Mouse (Mus musculus): ENCODE measurements around the gene Rimbp2. TPM values are rescaled to one million over a fixed set of nuclear protein-coding genes. Genes with fewer than 3 reads are reported as not detected.

Rimbp2 gene
- total and polyA plus RNA-seq, 2 experiments: not detected

DNA sequence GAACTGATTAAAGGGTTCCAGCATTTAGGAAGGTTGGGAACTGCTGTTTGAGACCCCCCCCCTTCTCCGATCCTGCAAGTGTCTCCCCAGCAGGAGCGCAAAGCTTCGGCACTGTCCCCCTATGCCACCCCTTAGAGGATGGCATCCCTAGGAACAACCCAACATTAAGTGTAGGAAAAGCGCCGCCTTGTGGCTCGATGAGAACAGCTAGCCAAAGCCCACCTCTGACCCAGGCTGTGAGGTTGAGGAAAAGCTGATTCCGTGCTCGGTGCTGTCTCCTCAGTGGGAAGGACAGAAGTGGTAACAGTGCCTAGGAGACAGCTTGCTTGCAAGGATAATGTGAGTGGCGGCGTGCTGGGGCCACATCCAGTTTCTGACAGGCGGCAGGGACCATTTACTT is 140.2 kb downstream of the Rimbp2 start:
- 26% methylated on average over 11 of the region's 11 CpGs for WGBS
- TF ChIP-seq CTCF (IDR thresholded peaks at IDR 0.05; ENCODE audit: low read depth, low read length): no peak
- no peak for TF ChIP-seq POLR2A (IDR thresholded peaks at IDR 0.05; ENCODE audit: extremely low read depth, insufficient read depth, low read length)
- Histone ChIP-seq H3K27me3 (ENCODE audit: control insufficient read depth, insufficient read depth, low read length) (no peaks in the 10 kb centered on the region), H3K79me2 (ENCODE audit: control insufficient read depth, insufficient read depth, low read length) (no peaks in the 10 kb centered on the region), H3K36me3 (ENCODE audit: control insufficient read depth, insufficient read depth, low read length) (no peaks in the 10 kb centered on the region), H3K4me1 (ENCODE audit: control insufficient read depth, insufficient read depth, low read length) (no peaks in the 10 kb centered on the region), H3K9ac (ENCODE audit: low read depth, low read length) (no peak overlapping the region), H3K27ac (replicated peaks; ENCODE audit: insufficient read depth, low read depth, low read length) (no peak overlapping the region), H3K4me3 (ENCODE audit: insufficient read depth, low read depth, low read length) (no peak overlapping the region)
- DNase-seq (ENCODE audit: extremely low read depth, low read depth, low spot score): no peak

DNA sequence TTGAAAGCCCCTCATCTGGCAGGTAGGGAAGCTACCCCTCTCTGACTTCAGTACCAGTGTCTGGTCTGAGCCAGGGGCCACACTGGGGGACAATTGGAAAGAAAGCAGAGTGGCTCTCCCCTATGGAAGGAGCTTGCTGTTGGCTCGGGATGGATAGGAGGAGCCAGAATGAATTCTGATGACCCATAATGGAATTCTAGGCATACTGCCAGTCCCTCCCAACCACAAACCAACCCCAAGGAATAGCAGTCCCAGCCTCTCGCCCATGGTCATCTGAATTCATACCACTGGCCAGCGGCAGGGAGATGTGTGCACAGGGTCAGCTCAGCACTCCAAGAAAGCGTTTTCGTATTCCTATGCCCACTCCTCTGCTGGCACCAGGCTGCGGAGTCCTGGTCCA is 141.9 kb downstream of the Rimbp2 start:
- no peaks in the 10 kb centered on the region for H3K79me2 ChIP-seq (ENCODE audit: control insufficient read depth, insufficient read depth, low read length)
- no peak overlapping the region for H3K27ac ChIP-seq (replicated peaks; ENCODE audit: insufficient read depth, low read depth, low read length)
- no peaks in the 10 kb centered on the region for H3K27me3 ChIP-seq (ENCODE audit: control insufficient read depth, insufficient read depth, low read length)
- TF ChIP-seq POLR2A (IDR thresholded peaks at IDR 0.05; ENCODE audit: extremely low read depth, insufficient read depth, low read length) (no peak), CTCF (IDR thresholded peaks at IDR 0.05; ENCODE audit: low read depth, low read length) (no peak)
- no peaks in the 10 kb centered on the region for H3K4me1 ChIP-seq (ENCODE audit: control insufficient read depth, insufficient read depth, low read length)
- WGBS: 66% methylated on average over 6 of the region's 6 CpGs
- no peaks in the 10 kb centered on the region for H3K36me3 ChIP-seq (ENCODE audit: control insufficient read depth, insufficient read depth, low read length)
- no peak for DNase-seq (ENCODE audit: extremely low read depth, low read depth, low spot score)
- no peak overlapping the region for H3K4me3 ChIP-seq (ENCODE audit: insufficient read depth, low read depth, low read length)
- no peak overlapping the region for H3K9ac ChIP-seq (ENCODE audit: low read depth, low read length)

DNA sequence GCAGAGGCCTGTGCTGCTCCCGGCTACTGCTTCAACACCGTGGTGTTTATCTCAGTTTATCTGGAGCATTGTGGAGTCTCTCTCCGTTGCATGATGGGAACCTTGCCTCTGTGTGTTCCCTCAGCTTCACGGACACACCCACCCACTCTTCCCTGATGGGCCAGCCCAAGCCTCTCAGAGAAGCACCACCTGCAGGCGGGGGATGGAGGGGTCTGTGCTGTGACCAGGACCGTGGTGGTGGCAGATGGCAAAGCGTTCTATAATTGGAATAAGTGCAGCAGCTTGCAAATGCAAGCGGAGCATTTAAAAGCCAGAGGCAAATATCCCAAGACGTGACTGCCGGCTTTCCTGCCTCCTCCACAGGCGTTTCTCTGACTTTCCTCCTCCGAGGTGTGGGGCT is 143.3 kb downstream of the Rimbp2 start:
- no peak overlapping the region for H3K27ac ChIP-seq (replicated peaks; ENCODE audit: insufficient read depth, low read depth, low read length)
- 74% methylated on average over 12 of the region's 12 CpGs for WGBS
- no peaks in the 10 kb centered on the region for H3K27me3 ChIP-seq (ENCODE audit: control insufficient read depth, insufficient read depth, low read length)
- H3K4me1 ChIP-seq (ENCODE audit: control insufficient read depth, insufficient read depth, low read length): no peaks in the 10 kb centered on the region
- no peaks in the 10 kb centered on the region for H3K36me3 ChIP-seq (ENCODE audit: control insufficient read depth, insufficient read depth, low read length)
- H3K4me3 ChIP-seq (ENCODE audit: insufficient read depth, low read depth, low read length): no peak overlapping the region
- H3K9ac ChIP-seq (ENCODE audit: low read depth, low read length): no peak overlapping the region
- no peak for DNase-seq (ENCODE audit: extremely low read depth, low read depth, low spot score)
- TF ChIP-seq POLR2A (IDR thresholded peaks at IDR 0.05; ENCODE audit: extremely low read depth, insufficient read depth, low read length): no peak
- TF ChIP-seq CTCF (IDR thresholded peaks at IDR 0.05; ENCODE audit: low read depth, low read length): no peak
- H3K79me2 ChIP-seq (ENCODE audit: control insufficient read depth, insufficient read depth, low read length): no peaks in the 10 kb centered on the region

DNA sequence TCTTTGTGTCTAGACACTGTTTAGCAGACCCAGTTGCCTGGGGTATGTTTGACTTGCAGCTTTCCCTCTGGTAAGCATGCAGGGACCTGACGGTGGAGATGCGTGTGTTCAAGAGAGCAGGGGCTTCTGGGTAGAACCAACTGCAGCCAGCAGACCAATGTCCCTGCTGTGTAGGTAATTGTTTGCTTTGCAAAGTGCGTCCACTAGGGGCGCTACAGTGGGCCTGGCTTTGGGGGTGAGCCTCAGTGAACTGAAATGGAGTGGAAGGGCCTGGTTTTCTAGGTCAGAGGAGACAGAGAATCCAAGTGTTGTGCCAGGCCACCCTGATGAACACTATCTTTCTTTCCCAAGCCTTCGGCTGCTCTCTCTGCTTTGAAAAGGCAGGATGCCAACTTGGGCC is 143.9 kb downstream of the Rimbp2 start:
- Histone ChIP-seq H3K27me3 (ENCODE audit: control insufficient read depth, insufficient read depth, low read length) (no peaks in the 10 kb centered on the region), H3K4me3 (ENCODE audit: insufficient read depth, low read depth, low read length) (no peak overlapping the region), H3K9ac (ENCODE audit: low read depth, low read length) (no peak overlapping the region), H3K36me3 (ENCODE audit: control insufficient read depth, insufficient read depth, low read length) (no peaks in the 10 kb centered on the region), H3K27ac (replicated peaks; ENCODE audit: insufficient read depth, low read depth, low read length) (no peak overlapping the region), H3K4me1 (ENCODE audit: control insufficient read depth, insufficient read depth, low read length) (no peaks in the 10 kb centered on the region), H3K79me2 (ENCODE audit: control insufficient read depth, insufficient read depth, low read length) (no peaks in the 10 kb centered on the region)
- TF ChIP-seq CTCF (IDR thresholded peaks at IDR 0.05; ENCODE audit: low read depth, low read length): peak; percentile 53; the same call in 1 of the 2 replicates
- no peak for TF ChIP-seq POLR2A (IDR thresholded peaks at IDR 0.05; ENCODE audit: extremely low read depth, insufficient read depth, low read length)
- 55% methylated on average over 5 of the region's 5 CpGs for WGBS
- no peak for DNase-seq (ENCODE audit: extremely low read depth, low read depth, low spot score)

DNA sequence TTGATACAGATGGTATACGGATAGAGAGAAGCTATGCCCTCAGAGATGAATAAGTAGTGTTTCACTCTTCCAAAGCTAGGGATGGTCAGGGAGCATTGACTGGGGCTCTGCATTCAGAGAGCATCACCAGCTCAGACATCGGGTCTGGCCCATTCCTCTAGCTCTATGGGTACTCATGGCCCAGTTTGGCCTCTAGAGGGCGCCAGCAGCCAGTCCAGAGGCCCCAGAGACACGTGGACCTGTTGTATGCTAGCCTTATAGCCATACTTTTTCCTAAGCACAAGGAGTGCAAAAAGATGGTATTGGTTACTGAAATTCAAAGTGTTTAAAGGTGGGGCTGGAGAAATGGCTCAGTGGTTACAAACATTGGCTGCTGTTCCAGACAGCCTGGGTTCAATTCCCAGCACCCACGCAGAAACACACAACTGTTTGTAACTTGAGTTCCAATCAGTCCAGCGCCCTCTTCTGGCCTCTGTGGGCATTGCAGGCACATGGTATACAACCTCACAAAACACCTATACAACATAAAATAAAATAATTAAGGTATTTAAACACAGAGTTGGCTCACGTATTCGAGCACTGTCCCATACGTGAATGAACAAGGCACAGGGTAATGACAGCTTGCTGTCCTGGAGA is 144.6 kb downstream of the Rimbp2 start:
- TF ChIP-seq POLR2A (IDR thresholded peaks at IDR 0.05; ENCODE audit: extremely low read depth, insufficient read depth, low read length): no peak
- TF ChIP-seq CTCF (IDR thresholded peaks at IDR 0.05; ENCODE audit: low read depth, low read length): peak; percentile 35; the same call in 1 of the 2 replicates
- no peaks in the 10 kb centered on the region for H3K4me1 ChIP-seq (ENCODE audit: control insufficient read depth, insufficient read depth, low read length)
- no peak overlapping the region for H3K9ac ChIP-seq (ENCODE audit: low read depth, low read length)
- no peak for DNase-seq (ENCODE audit: extremely low read depth, low read depth, low spot score)
- WGBS: 60% methylated on average over 9 of the region's 9 CpGs
- no peaks in the 10 kb centered on the region for H3K36me3 ChIP-seq (ENCODE audit: control insufficient read depth, insufficient read depth, low read length)
- no peak overlapping the region for H3K27ac ChIP-seq (replicated peaks; ENCODE audit: insufficient read depth, low read depth, low read length)
- H3K27me3 ChIP-seq (ENCODE audit: control insufficient read depth, insufficient read depth, low read length): no peaks in the 10 kb centered on the region
- no peak overlapping the region for H3K4me3 ChIP-seq (ENCODE audit: insufficient read depth, low read depth, low read length)
- no peaks in the 10 kb centered on the region for H3K79me2 ChIP-seq (ENCODE audit: control insufficient read depth, insufficient read depth, low read length)

DNA sequence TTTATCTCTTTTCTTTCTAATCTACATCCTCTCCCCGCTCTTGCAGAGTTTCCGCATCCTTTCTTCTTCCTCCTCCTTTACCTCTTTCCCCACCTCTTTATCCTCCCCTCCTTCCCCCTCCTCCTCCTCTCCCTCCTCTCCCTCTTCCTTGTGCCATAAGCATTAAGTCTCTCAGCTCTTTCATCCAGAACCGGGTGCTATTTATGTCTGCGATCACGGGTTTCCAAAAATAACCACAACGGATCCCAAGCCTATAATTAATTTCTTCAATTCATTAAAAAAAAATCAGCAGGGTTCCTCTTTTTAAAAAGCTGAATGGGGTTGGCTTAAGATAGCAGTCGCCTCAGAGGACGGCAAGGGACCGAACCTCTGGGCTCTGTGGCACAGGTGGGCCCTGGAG is 145.9 kb downstream of the Rimbp2 start:
- Histone ChIP-seq H3K27ac (replicated peaks; ENCODE audit: insufficient read depth, low read depth, low read length) (no peak overlapping the region), H3K27me3 (ENCODE audit: control insufficient read depth, insufficient read depth, low read length) (no peaks in the 10 kb centered on the region), H3K9ac (ENCODE audit: low read depth, low read length) (no peak overlapping the region), H3K4me1 (ENCODE audit: control insufficient read depth, insufficient read depth, low read length) (no peaks in the 10 kb centered on the region), H3K4me3 (ENCODE audit: insufficient read depth, low read depth, low read length) (no peak overlapping the region), H3K36me3 (ENCODE audit: control insufficient read depth, insufficient read depth, low read length) (no peaks in the 10 kb centered on the region), H3K79me2 (ENCODE audit: control insufficient read depth, insufficient read depth, low read length) (no peaks in the 10 kb centered on the region)
- 71% methylated on average over 9 of the region's 9 CpGs for WGBS
- DNase-seq (ENCODE audit: extremely low read depth, low read depth, low spot score): no peak
- TF ChIP-seq CTCF (IDR thresholded peaks at IDR 0.05; ENCODE audit: low read depth, low read length) (no peak), POLR2A (IDR thresholded peaks at IDR 0.05; ENCODE audit: extremely low read depth, insufficient read depth, low read length) (no peak)

Measured in liver, adult 2 months (tissue).